Mouse (Mus musculus) neural tube, embryonic 14.5 days (tissue): ENCODE data around the gene Unc13c. TPM values are rescaled to one million over a fixed set of nuclear protein-coding genes. Genes with fewer than 3 reads are reported as not detected.

Experiments used
- ATAC-seq: fragments of 200-750 bp; cut with Nextera tagmentation; 2 replicates; pipeline ENCODE4 v1.8.0; 2017; ENCODE audit warnings: low read depth, mild to moderate bottlenecking, moderate TSS enrichment, moderate library complexity
- H3K27ac ChIP-seq: fragments of 300-500 bp; sonication (generic); 2 replicates; pipeline ENCODE4 v1.5.1; 2014; ENCODE audit warnings: low read depth, mild to moderate bottlenecking, control low read depth, low read length, moderate library complexity, mixed read lengths
- H3K27me3 ChIP-seq: fragments of 300-500 bp; sonication (generic); 2 replicates; pipeline ENCODE4 v1.6.1; 2014; ENCODE audit warnings: low read length; ENCODE audit not compliant: control insufficient read depth, insufficient read depth
- H3K36me3 ChIP-seq: fragments of 300-500 bp; sonication (generic); 2 replicates; pipeline ENCODE4 v1.6.1; 2014; ENCODE audit warnings: low read length, mixed read lengths; ENCODE audit not compliant: control insufficient read depth, insufficient read depth
- H3K4me1 ChIP-seq: fragments of 300-500 bp; sonication (generic); 2 replicates; pipeline ENCODE4 v1.6.1; 2014; ENCODE audit warnings: low read length; ENCODE audit not compliant: control insufficient read depth, insufficient read depth
- H3K4me2 ChIP-seq: fragments of 300-500 bp; sonication (generic); 2 replicates; pipeline ENCODE4 v1.6.1; 2014; ENCODE audit warnings: mild to moderate bottlenecking, low read depth, low read length, control low read depth
- H3K4me3 ChIP-seq: fragments of 300-500 bp; sonication (generic); 2 replicates; pipeline ENCODE4 v1.5.1; 2014; ENCODE audit warnings: low read depth, low read length, control low read depth, mixed read lengths
- H3K9ac ChIP-seq: fragments of 300-500 bp; sonication (generic); replicated peaks from 2 replicates; pipeline ENCODE4 v1.6.1; 2014; ENCODE audit warnings: low read depth, mild to moderate bottlenecking, control low read depth, low read length, mixed read lengths
- H3K9me3 ChIP-seq: fragments of 300-500 bp; sonication (generic); 2 replicates; pipeline ENCODE4 v1.6.1; 2016; ENCODE audit warnings: low read length; ENCODE audit not compliant: control insufficient read depth
- WGBS: fragments of 180-500 bp; shearing (Covaris S2); extraction: QIAGEN DNeasy Blood & Tissue Kit; methylation state at CpG from one replicate; pipeline ENCODE4 v1.1.7; 2014; 5-methylcytosine and 5-hydroxymethylcytosine counted together
- polyA plus RNA-seq: library from polyadenylated mRNA; unstranded; fragments of >200 nt; fragmentation: Nextera tagmentation; extraction: Ambion mirVana; gene quantifications from 2 replicates; pipeline ENCODE4 v1.2.1, GENCODE M21; 2014

Unc13c gene
- polyA plus RNA-seq, 1 experiment from 2014 or later = 9.8 TPM

DNA sequence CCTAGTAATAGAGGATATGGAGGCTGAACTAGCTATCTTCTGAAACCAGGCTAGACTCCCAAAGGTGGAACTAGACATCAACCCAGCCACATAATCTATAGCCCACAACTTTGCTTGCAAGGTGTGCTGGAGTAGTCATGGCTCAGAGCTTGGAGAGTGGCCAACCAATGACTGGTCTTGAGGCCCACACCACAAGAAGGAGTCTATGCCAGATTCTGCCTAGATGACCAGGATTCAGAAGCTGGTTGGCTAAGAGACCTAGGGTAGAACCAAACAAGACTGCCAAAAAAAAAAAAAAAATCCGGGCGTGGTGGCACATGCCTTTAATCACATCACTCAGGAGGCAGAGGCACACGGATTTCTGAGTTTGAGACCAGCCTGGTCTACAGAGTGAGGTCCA, 70.2 kb downstream of the Unc13c start:
- WGBS = 88% methylated on average over 3 of the region's 3 CpGs
- no peak overlapping the region for H3K4me3 ChIP-seq
- H3K9ac ChIP-seq = no peak overlapping the region
- H3K27me3 ChIP-seq = no peaks in the 10 kb centered on the region
- ATAC-seq = no peak
- H3K4me2 ChIP-seq = no peak overlapping the region
- H3K9me3 ChIP-seq = no peaks in the 10 kb centered on the region; the same call in 1 of the 2 replicates
- peaks cover 3% of the 10 kb centered on the region; the same call in 1 of the 2 replicates for H3K4me1 ChIP-seq
- H3K36me3 ChIP-seq = no peaks in the 10 kb centered on the region
- H3K27ac ChIP-seq = no peak overlapping the region

DNA sequence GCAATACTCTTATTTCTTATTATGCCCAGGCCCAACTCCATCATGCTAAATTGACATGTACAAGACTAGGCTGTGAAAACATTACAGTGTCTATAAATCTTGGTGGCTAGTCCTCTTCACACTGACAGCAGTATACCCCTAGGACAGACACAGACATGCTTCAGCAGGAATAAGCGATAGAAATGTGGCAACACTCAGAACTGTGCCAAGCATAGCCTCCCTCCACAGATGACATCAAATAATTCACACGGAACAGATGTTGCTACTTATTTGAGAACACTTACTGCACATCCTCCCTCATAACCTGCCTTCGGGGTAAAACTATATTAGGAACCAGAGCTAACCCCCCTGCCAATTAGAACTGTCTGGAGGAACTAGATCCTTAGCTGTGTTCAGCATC, 72.6 kb downstream of the Unc13c start:
- H3K4me3 ChIP-seq = no peak overlapping the region
- H3K9ac ChIP-seq = no peak overlapping the region
- WGBS = 62% methylated on average over 3 of the region's 3 CpGs
- H3K27me3 ChIP-seq = no peaks in the 10 kb centered on the region
- no peaks in the 10 kb centered on the region for H3K36me3 ChIP-seq
- ATAC-seq = peak; percentile 61; the same call in 1 of the 2 replicates
- H3K4me2 ChIP-seq = no peak overlapping the region
- H3K9me3 ChIP-seq = no peaks in the 10 kb centered on the region; the same call in 1 of the 2 replicates
- no peak overlapping the region for H3K27ac ChIP-seq
- peaks cover 3% of the 10 kb centered on the region; the same call in 1 of the 2 replicates for H3K4me1 ChIP-seq

DNA sequence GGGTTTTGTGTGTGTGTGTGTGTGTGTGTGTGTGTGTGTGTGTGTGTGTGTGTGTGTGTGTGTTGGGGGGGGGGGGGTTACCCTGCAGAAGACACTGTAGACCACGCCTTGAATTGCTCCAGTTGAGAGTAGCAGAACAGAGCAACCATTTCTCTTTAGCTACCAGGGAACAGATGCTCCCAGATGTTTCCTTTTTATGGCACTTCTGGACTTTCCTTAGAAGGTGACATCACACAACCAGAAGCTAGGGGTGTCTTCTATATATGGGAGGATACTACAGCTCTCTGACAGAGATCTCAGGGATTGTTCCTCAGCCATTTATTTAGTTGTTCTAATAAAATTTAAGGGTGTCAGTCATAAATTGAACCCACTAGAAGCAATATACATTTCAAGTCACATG, 85.2 kb downstream of the Unc13c start:
- H3K9ac ChIP-seq = no peak overlapping the region
- no peaks in the 10 kb centered on the region for H3K4me1 ChIP-seq
- H3K36me3 ChIP-seq = no peaks in the 10 kb centered on the region
- H3K27ac ChIP-seq = no peak overlapping the region
- no peaks in the 10 kb centered on the region for H3K27me3 ChIP-seq
- WGBS = 57% methylated on average over 1 of the region's 1 CpGs
- H3K9me3 ChIP-seq = no peaks in the 10 kb centered on the region
- no peak overlapping the region for H3K4me3 ChIP-seq
- no peak overlapping the region for H3K4me2 ChIP-seq
- no peak for ATAC-seq

DNA sequence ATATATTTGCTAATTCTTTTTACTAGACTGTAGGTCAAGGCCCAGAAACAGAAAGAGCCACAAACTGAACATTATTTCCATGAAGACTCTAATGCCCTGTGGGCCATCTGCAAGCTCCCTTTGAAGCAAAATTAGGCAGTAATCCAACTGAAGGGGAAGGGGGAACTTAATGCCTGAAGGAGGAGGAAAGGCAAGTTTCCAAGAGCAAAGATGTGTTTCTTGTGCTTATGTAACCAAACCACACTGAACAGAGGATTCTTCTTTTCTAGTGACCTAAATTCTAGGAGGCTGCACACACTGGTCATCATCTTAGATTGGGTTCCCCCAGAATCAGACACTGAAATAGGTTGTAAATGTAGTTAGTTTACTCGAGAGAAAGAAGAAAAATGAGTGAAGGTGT, 85.6 kb downstream of the Unc13c start:
- Histone ChIP-seq H3K27ac (no peak overlapping the region), H3K27me3 (no peaks in the 10 kb centered on the region), H3K36me3 (no peaks in the 10 kb centered on the region), H3K4me1 (no peaks in the 10 kb centered on the region), H3K4me2 (no peak overlapping the region), H3K4me3 (no peak overlapping the region), H3K9me3 (no peaks in the 10 kb centered on the region), H3K9ac (no peak overlapping the region)
- ATAC-seq = no peak
- WGBS = 65% methylated on average over 1 of the region's 1 CpGs

DNA sequence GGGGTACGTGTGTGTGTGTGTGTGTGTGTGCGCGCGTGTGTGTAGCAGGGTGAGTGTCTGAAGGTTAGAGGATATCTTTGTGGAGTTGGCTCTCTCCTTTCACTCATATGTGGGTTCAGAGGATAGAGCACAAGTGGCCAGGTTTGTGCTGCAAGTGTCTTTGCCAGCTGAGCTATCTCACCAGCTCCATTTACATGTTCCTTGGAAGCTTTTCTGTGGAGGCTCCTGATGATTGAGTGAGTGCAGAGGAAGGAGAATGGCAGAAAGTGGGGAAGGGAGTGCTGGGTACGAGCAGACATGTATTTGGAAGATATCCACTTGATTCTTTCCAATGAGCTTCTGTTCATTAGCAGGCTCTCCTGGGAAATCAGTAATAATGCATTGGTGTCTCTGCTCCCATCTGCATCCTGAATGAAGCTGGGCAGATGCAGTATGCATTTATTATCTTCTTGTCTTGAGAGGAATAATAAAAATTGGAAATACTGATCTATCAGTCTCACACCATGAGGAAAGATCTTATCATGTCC, 86.3 kb downstream of the Unc13c start:
- Histone ChIP-seq H3K36me3 (no peaks in the 10 kb centered on the region), H3K9ac (no peak overlapping the region), H3K9me3 (no peaks in the 10 kb centered on the region), H3K4me1 (no peaks in the 10 kb centered on the region), H3K4me2 (no peak overlapping the region), H3K27me3 (no peaks in the 10 kb centered on the region), H3K27ac (no peak overlapping the region), H3K4me3 (no peak overlapping the region)
- no peak; the same call in 1 of the 2 replicates for ATAC-seq
- 86% methylated on average over 5 of the region's 5 CpGs for WGBS

DNA sequence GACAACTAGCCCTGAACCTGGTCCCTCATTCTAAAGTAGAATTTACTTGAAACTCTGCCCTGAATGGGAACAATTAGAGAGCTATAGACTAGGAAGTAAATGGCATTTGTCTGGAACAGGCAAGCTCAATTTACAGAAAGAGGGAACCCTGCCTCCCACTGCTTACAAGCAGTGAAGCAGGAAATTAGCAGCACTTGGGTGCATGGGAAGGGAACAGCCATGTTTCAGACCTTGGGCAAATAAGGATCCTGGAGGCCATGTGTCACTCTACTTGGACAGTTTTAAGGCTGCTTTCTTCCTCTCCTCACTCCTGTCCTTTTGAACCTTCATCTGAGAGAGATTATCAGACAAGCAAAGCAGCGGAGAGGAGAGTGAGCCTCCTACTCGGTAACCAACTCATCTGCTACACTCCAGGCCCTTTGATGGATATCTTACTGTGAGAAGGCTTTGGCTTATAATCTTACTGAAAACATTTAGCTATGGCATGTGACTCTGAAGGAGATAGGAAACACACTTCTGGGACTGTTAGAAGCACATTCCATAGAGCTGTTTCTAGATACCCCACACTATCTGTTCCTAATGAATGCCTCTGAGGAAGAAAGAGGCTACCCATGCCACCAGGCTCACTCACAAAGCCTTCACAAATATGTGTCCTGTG, 101.2 kb downstream of the Unc13c start:
- ATAC-seq = 0 out of 2 replicates have a peak, but pooled peaks have one; percentile 4
- WGBS = 43% methylated on average over 2 of the region's 2 CpGs
- Histone ChIP-seq H3K4me3 (no peak overlapping the region), H3K36me3 (no peaks in the 10 kb centered on the region), H3K27me3 (no peaks in the 10 kb centered on the region), H3K9ac (no peak overlapping the region), H3K4me2 (no peak overlapping the region), H3K27ac (peak overlapping the region; percentile 4; the same call in 1 of the 2 replicates), H3K4me1 (no peaks in the 10 kb centered on the region), H3K9me3 (no peaks in the 10 kb centered on the region)

DNA sequence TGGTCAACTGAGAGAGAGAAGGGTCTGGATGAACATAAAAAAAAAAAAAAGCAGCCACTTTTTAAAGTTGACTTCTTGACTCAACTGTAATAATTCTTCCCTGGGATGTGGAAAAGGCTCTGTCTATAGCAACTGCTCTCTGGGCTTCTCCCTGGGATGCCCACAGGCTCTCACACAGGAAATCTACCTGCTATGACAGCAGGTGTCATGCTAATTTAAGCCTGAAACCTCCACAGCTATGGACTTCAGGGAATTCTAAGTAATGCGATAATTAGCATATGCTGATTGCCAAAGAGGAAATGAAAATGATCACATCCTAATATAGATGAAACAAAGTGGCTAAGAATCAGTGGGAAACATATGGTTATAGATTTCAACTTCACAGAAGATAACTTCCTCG, 102.1 kb downstream of the Unc13c start:
- Histone ChIP-seq H3K27me3 (no peaks in the 10 kb centered on the region), H3K9me3 (no peaks in the 10 kb centered on the region), H3K36me3 (no peaks in the 10 kb centered on the region), H3K4me2 (no peak overlapping the region), H3K9ac (no peak overlapping the region), H3K27ac (no peak overlapping the region), H3K4me1 (no peaks in the 10 kb centered on the region), H3K4me3 (no peak overlapping the region)
- ATAC-seq = no peak
- 76% methylated on average over 2 of the region's 2 CpGs for WGBS

DNA sequence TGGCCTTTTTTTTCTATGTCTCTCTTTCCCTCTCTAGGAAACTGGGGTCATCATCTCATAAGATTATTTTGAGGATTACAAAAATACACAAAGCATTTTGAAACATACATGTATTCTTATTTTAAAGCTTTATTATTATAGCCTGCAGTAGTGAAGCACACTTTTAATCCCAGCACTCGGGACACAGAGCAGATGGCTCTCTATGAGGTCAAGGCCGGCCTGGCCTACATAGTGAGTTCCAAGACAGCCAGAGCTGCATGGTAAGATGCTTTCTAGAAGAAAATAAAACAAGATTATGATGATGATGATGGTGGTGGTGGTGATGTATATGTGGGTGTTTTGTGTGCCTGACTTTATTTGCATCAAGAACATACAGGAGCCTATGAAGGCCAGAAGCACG, 109.3 kb downstream of the Unc13c start:
- Histone ChIP-seq H3K9ac (no peak overlapping the region), H3K36me3 (no peaks in the 10 kb centered on the region), H3K9me3 (no peaks in the 10 kb centered on the region), H3K27me3 (no peaks in the 10 kb centered on the region), H3K27ac (no peak overlapping the region), H3K4me3 (no peak overlapping the region), H3K4me1 (no peaks in the 10 kb centered on the region), H3K4me2 (no peak overlapping the region)
- ATAC-seq = no peak
- 88% methylated on average over 3 of the region's 3 CpGs for WGBS

DNA sequence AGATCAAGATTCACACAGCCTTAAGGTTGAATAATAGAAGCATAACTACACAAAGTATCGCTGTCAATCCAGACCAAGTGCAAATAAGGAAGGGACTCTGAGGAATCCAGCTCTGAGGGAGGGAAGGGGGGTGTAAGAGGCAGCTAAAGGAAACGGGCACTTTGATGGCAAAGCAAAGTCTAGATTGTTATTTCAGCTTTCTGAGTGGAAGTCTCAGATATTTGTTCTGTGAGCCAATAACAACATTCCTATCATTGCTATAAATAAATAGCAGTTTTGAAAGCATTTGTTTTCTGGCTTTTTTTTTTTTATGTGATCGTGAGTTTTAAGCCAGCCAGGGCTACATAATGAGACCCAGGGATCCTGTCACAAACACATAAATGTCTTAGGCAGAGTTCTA, 114.5 kb downstream of the Unc13c start:
- no peak overlapping the region for H3K4me3 ChIP-seq
- H3K9me3 ChIP-seq = no peaks in the 10 kb centered on the region
- 80% methylated on average over 3 of the region's 3 CpGs for WGBS
- H3K27me3 ChIP-seq = no peaks in the 10 kb centered on the region
- no peak overlapping the region for H3K27ac ChIP-seq
- H3K9ac ChIP-seq = no peak overlapping the region
- H3K36me3 ChIP-seq = no peaks in the 10 kb centered on the region
- no peaks in the 10 kb centered on the region for H3K4me1 ChIP-seq
- no peak for ATAC-seq
- H3K4me2 ChIP-seq = no peak overlapping the region
